Mouse (Mus musculus) gastrocnemius, adult 2 months (tissue): Measurements from ENCODE around the gene Kcnk10. TPM values are rescaled to one million over a fixed set of nuclear protein-coding genes. Genes with fewer than 3 reads are reported as not detected.

Source experiments
- DNase-seq: peaks from one replicate; pipeline ENCODE4 v3.0.0; 2022
- H3K27ac ChIP-seq: fragments of 200-600 bp; 2 replicates; pipeline ENCODE4 v1.8.1; 2022; ENCODE audit warnings: mild to moderate bottlenecking
- H3K4me3 ChIP-seq: fragments of 200-600 bp; 2 replicates; pipeline ENCODE4 v1.8.1; 2022; ENCODE audit warnings: mild to moderate bottlenecking, moderate library complexity
- CTCF ChIP-seq: fragments of 200-600 bp; IDR thresholded peaks from 2 replicates; pipeline ENCODE4 v1.8.1; 2022; ENCODE audit warnings: antibody characterized with exemption, mild to moderate bottlenecking, moderate library complexity
- intact Hi-C: fragments of 180-260 bp; cut with DNase I; formaldehyde crosslinking; loops from one replicate; pipeline ENCODE4 v1.15.1; 2025
- total RNA-seq, 2 experiments: library from RNA; stranded (reverse); gene quantifications; 2 replicates each; pipeline ENCODE4 v1.2.3; 2021

The Kcnk10 gene
- total RNA-seq, 2 experiments from 2014 or later, result not detected

DNA sequence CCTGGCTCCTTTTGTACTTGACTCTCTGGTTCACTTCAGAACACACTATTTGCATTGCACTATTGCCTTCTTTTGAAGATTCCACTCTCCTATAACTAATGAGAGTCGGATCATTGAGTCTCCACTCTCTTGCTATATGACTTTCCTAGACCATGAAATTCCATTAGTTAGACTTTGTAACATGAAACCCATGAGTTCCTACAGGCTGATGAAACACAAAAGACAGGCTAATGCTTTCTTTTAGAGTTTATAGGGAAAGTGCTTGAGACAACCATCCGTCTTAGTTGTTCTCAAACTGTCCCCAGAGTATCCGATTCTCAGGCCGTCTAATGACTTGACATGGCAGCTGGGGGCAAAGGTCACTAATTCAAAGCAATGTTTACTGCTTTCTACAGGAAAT lies 172.0 kb downstream of the Kcnk10 start:
- no peak for DNase-seq
- no peak overlapping the region for H3K4me3 ChIP-seq
- no peak for TF ChIP-seq CTCF
- no peak overlapping the region for H3K27ac ChIP-seq
- intact Hi-C loops, result no loop called here

DNA sequence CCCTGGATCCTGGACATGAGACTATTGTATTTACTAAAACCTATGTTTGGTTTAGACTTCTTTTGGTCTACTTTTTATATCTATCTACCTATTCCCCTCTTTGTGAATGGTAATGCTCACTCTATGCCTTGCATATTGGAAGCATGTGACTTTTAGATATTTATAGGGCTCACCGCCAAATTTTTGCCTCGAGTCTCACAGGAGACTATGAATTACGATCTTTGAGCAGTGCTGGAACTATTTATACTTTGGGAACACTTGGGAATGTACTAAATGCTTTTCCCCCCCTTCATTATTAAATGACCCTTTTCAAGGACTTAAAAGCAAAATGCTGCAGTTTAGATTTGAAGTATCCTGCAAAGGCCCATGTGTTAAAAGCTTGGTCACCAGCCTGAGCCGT lies 181.5 kb downstream of the Kcnk10 start:
- intact Hi-C loops, result no loop called here
- H3K27ac ChIP-seq, result no peak overlapping the region
- no peak for DNase-seq
- no peak for TF ChIP-seq CTCF
- no peak overlapping the region for H3K4me3 ChIP-seq

DNA sequence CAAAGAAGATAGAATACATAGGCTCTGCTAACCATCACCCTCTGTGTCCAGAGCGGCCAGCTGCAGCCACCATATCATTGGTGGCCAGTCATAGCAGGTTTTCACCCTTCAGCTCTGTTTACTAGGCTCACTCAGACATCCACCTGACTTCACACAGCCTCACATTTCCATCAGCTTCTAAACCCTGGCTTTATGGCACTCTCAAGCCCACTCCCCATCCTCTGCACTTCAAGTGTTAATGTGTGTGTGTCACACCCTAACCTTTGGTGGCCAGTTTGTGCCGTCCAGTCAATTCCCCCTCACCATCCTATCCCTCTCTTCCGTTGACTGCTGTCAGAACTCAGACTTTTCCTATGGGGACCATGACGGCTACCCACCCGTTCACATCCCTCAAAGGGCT lies 184.0 kb downstream of the Kcnk10 start:
- intact Hi-C loops, result no loop called here
- TF ChIP-seq CTCF, result no peak
- Histone ChIP-seq H3K27ac (no peak overlapping the region), H3K4me3 (no peak overlapping the region)
- no peak for DNase-seq

DNA sequence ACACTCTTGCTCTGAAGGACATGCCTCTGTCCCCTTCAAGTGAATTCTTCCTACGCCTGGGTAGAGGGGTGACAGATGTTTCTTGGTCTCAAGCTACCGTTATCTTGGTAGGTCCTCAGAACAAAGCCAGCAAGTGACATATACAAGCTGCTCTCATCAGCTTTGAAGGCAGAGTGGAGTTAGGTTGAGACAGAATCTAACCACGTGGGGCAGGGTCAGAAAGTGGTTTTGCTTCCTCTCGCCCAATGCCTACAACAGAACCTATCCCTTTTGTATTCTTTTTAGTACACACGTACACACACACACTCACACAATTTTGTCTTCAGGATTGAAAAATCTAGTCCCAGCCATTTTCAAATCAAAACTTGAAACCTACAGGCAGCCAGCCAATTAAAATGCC lies 186.8 kb downstream of the Kcnk10 start:
- Histone ChIP-seq H3K4me3 (no peak overlapping the region), H3K27ac (no peak overlapping the region)
- no peak for TF ChIP-seq CTCF
- no peak for DNase-seq
- intact Hi-C loops, result no loop called here

DNA sequence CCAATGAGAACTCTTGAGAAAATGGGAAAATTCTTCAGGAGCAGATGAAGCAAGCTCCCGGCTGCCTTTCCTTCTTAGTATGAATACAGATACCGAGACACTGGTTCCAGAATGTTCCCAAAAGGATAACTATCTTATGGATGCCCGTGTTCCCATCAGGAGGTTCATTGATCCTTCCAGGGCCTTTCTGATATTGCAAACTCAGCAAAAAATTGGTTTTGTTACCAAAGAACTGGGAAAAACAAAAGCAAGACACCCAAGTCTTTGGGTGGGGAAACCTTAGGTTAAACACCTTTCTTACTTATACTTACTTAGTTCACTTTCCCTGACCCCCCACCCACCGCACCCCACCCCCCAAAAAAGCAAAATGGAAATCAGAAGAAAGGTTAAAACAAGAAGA lies 188.5 kb downstream of the Kcnk10 start:
- no peak for TF ChIP-seq CTCF
- no peak for DNase-seq
- Histone ChIP-seq H3K4me3 (no peak overlapping the region), H3K27ac (no peak overlapping the region)
- intact Hi-C loops, result no loop called here

Other genes starting within 250 kb of the Kcnk10 start
- gene Spata7, start 49.8 kb upstream of the Kcnk10 start, total RNA-seq, result 1 to 10 TPM; 3.0 to 3.3 TPM
- gene Ptpn21, start 159.1 kb upstream of the Kcnk10 start, total RNA-seq, result 10 to 100 TPM; 32.8 to 34.9 TPM
- 10 to 100 TPM; 45.2 to 47.7 TPM for gene Zc3h14, start 168.7 kb upstream of the Kcnk10 start, total RNA-seq